Mouse (Mus musculus): ENCODE results near the gene Zfx. TPM values are rescaled to one million over a fixed set of nuclear protein-coding genes. Genes with fewer than 3 reads are reported as not detected.

The Zfx gene
- total RNA-seq (2017), result 40.6 and 44.2 TPM in 2 replicates

GRCm38 (mm10) chrX:94123059-94123839 is at the start of gene Zfx:
Gene Zfx (minus strand): TSS chrX:94123702.
- peak; percentile 61 for ATAC-seq (ENCODE audit: extremely low read depth, insufficient number of reproducible peaks, low FRiP score, poor library complexity, severe bottlenecking)

GRCm38 (mm10) chrX:94169348-94169747 is 45.8 kb upstream of the Zfx start:
- ATAC-seq (ENCODE audit: extremely low read depth, insufficient number of reproducible peaks, low FRiP score, poor library complexity, severe bottlenecking), result no peak

- no peak for ATAC-seq (ENCODE audit: extremely low read depth, insufficient number of reproducible peaks, low FRiP score, poor library complexity, severe bottlenecking)
Measured at GRCm38 (mm10) chrX:94152251-94152830, 28.8 kb upstream of the Zfx start.

- no peak for ATAC-seq (ENCODE audit: extremely low read depth, insufficient number of reproducible peaks, low FRiP score, poor library complexity, severe bottlenecking)
Measured at GRCm38 (mm10) chrX:94150471-94150870, 27.0 kb upstream of the Zfx start.

- ATAC-seq (ENCODE audit: extremely low read depth, insufficient number of reproducible peaks, low FRiP score, poor library complexity, severe bottlenecking), result no peak
Measured at GRCm38 (mm10) chrX:94142004-94142771, 18.7 kb upstream of the Zfx start.

GRCm38 (mm10) chrX:94140080-94140479 is 16.6 kb upstream of the Zfx start:
- peak; percentile 16; the same call in 1 of the 2 replicates for ATAC-seq (ENCODE audit: extremely low read depth, insufficient number of reproducible peaks, low FRiP score, poor library complexity, severe bottlenecking)

GRCm38 (mm10) chrX:94138256-94138655 is 14.8 kb upstream of the Zfx start:
- ATAC-seq (ENCODE audit: extremely low read depth, insufficient number of reproducible peaks, low FRiP score, poor library complexity, severe bottlenecking), result no peak

GRCm38 (mm10) chrX:94135084-94135483 is 11.6 kb upstream of the Zfx start:
- no peak for ATAC-seq (ENCODE audit: extremely low read depth, insufficient number of reproducible peaks, low FRiP score, poor library complexity, severe bottlenecking)

- ATAC-seq (ENCODE audit: extremely low read depth, insufficient number of reproducible peaks, low FRiP score, poor library complexity, severe bottlenecking), result no peak
Measured at GRCm38 (mm10) chrX:94133551-94133950, 10.0 kb upstream of the Zfx start.

- ATAC-seq (ENCODE audit: extremely low read depth, insufficient number of reproducible peaks, low FRiP score, poor library complexity, severe bottlenecking), result no peak
Measured at GRCm38 (mm10) chrX:94132239-94132638, 8.7 kb upstream of the Zfx start.

- no peak for ATAC-seq (ENCODE audit: extremely low read depth, insufficient number of reproducible peaks, low FRiP score, poor library complexity, severe bottlenecking)
Measured at GRCm38 (mm10) chrX:94129712-94130111, 6.2 kb upstream of the Zfx start.

- ATAC-seq (ENCODE audit: extremely low read depth, insufficient number of reproducible peaks, low FRiP score, poor library complexity, severe bottlenecking), result 0 out of 2 replicates have a peak, but pooled peaks have one; percentile 10
Measured at GRCm38 (mm10) chrX:94125950-94126349, 2.4 kb upstream of the Zfx start.

- no peak for ATAC-seq (ENCODE audit: extremely low read depth, insufficient number of reproducible peaks, low FRiP score, poor library complexity, severe bottlenecking)
Measured at GRCm38 (mm10) chrX:94122709-94123058, 818 bp downstream of the Zfx start.

GRCm38 (mm10) chrX:94121866-94122708 is 1.4 kb downstream of the Zfx start:
- ATAC-seq (ENCODE audit: extremely low read depth, insufficient number of reproducible peaks, low FRiP score, poor library complexity, severe bottlenecking), result peak; percentile 71

GRCm38 (mm10) chrX:94121161-94121856 is 2.2 kb downstream of the Zfx start:
- no peak for ATAC-seq (ENCODE audit: extremely low read depth, insufficient number of reproducible peaks, low FRiP score, poor library complexity, severe bottlenecking)

GRCm38 (mm10) chrX:94118350-94118749 is 5.2 kb downstream of the Zfx start:
- no peak for ATAC-seq (ENCODE audit: extremely low read depth, insufficient number of reproducible peaks, low FRiP score, poor library complexity, severe bottlenecking)

- ATAC-seq (ENCODE audit: extremely low read depth, insufficient number of reproducible peaks, low FRiP score, poor library complexity, severe bottlenecking), result no peak
Measured at GRCm38 (mm10) chrX:94115882-94116281, 7.6 kb downstream of the Zfx start.

GRCm38 (mm10) chrX:94105964-94106363 is 17.5 kb downstream of the Zfx start:
- ATAC-seq (ENCODE audit: extremely low read depth, insufficient number of reproducible peaks, low FRiP score, poor library complexity, severe bottlenecking), result no peak
